Mouse (Mus musculus) heart, embryonic 15.5 days (tissue): Measurements from ENCODE around the gene Lbp. TPM values are rescaled to one million over a fixed set of nuclear protein-coding genes. Genes with fewer than 3 reads are reported as not detected.
A peak's percentile ranks its signal among the peaks of the same experiment; 100 is the strongest.

Experiments used
- ATAC-seq: fragments of 200-750 bp; cut with Nextera tagmentation; replicated peaks from 2 replicates; pipeline ENCODE4 v1.8.0; 2017; ENCODE audit warnings: low read depth, moderate TSS enrichment; ENCODE audit not compliant: insufficient number of reproducible peaks, insufficient read depth, low FRiP score
- H3K27ac ChIP-seq: fragments of 300-500 bp; sonication (generic); 2 replicates; pipeline ENCODE4 v1.5.1; 2015; ENCODE audit warnings: mild to moderate bottlenecking, inconsistent platforms
- H3K27me3 ChIP-seq: fragments of 300-500 bp; sonication (generic); 2 replicates; pipeline ENCODE4 v1.6.1; 2015; ENCODE audit warnings: inconsistent platforms
- H3K36me3 ChIP-seq: fragments of 300-500 bp; sonication (generic); 2 replicates; pipeline ENCODE4 v1.6.1; 2015; ENCODE audit warnings: mild to moderate bottlenecking, inconsistent platforms
- H3K4me1 ChIP-seq: fragments of 300-500 bp; sonication (generic); replicated peaks from 2 replicates; pipeline ENCODE4 v1.6.1; 2015; ENCODE audit warnings: inconsistent platforms
- H3K4me2 ChIP-seq: fragments of 300-500 bp; sonication (generic); 2 replicates; pipeline ENCODE4 v1.6.1; 2015; ENCODE audit warnings: inconsistent platforms, mild to moderate bottlenecking, moderate library complexity
- H3K4me3 ChIP-seq: fragments of 300-500 bp; sonication (generic); 2 replicates; pipeline ENCODE4 v1.5.1; 2015; ENCODE audit warnings: mild to moderate bottlenecking, inconsistent platforms
- H3K9ac ChIP-seq: fragments of 300-500 bp; sonication (generic); 2 replicates; pipeline ENCODE4 v1.6.1; 2015; ENCODE audit warnings: mild to moderate bottlenecking, inconsistent platforms
- H3K9me3 ChIP-seq: fragments of 300-500 bp; sonication (generic); replicated peaks from 2 replicates; pipeline ENCODE4 v1.6.1; 2016; ENCODE audit warnings: inconsistent platforms
- WGBS: fragments of 180-500 bp; shearing (Covaris S2); methylation state at CpG from one replicate; pipeline ENCODE4 v1.1.7; 2015; ENCODE audit warnings: mixed read lengths; 5-methylcytosine and 5-hydroxymethylcytosine counted together
- polyA plus RNA-seq: library from polyadenylated mRNA; unstranded; fragments of >200 nt; fragmentation: Nextera tagmentation; extraction: Ambion mirVana; gene quantifications from 2 replicates; pipeline ENCODE4 v1.2.1, GENCODE M21; 2015

The Lbp gene
- polyA plus RNA-seq, 1 experiment from 2014 or later: 11.4 TPM

DNA sequence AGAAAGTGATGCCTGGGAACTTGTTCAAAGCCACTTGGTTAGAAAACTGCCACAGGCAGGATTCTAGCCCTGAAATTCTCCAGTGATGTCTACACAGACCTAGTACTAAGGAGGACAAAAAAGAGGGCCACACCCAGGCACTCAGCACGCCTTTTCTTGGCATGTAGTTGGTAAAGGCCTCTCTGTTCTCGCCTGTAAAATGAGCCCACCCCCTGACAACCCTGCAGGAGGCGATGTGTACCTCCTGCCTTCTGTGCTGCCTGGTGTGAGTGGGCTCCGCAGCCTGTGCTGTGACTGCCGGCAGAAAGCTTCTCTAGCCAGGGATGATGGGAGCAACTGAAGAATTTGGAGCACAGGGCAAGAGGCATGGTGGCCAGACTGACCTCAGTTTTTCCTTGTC, 2.0 kb downstream of the Lbp start:
- H3K9ac ChIP-seq: no peak overlapping the region
- H3K27me3 ChIP-seq: no peaks in the 10 kb centered on the region
- no peak overlapping the region for H3K4me2 ChIP-seq
- no peak overlapping the region for H3K4me3 ChIP-seq
- no peak for ATAC-seq
- peaks cover 10% of the 10 kb centered on the region for H3K4me1 ChIP-seq
- H3K27ac ChIP-seq: no peak overlapping the region
- no peaks in the 10 kb centered on the region for H3K36me3 ChIP-seq
- H3K9me3 ChIP-seq: no peaks in the 10 kb centered on the region
- WGBS: 60% methylated on average over 5 of the region's 5 CpGs

DNA sequence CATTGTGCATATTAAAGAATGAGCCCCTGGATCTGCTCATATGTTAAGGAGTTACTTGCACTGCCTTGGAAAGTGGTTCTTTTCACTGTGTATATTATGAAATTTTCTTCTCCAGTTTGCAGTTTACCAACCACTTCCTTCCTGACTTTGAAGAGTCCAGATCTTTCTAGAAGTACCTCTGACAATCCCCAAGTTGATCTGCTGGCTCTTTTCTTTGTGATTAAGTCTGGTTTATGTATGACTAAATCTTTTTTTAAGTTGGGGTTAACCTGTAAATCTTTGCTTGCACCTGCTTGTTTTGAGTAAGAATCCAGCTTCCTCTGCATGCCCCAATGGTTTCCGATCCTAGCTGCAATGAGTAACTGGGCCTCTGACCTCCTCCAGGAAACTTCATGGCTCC, 6.8 kb downstream of the Lbp start:
- no peaks in the 10 kb centered on the region for H3K9me3 ChIP-seq
- H3K36me3 ChIP-seq: no peaks in the 10 kb centered on the region
- no peak overlapping the region for H3K27ac ChIP-seq
- H3K27me3 ChIP-seq: no peaks in the 10 kb centered on the region
- ATAC-seq: no peak
- H3K4me2 ChIP-seq: no peak overlapping the region
- WGBS: 67% methylated on average over 1 of the region's 1 CpGs
- no peaks in the 10 kb centered on the region for H3K4me1 ChIP-seq
- no peak overlapping the region for H3K4me3 ChIP-seq
- H3K9ac ChIP-seq: no peak overlapping the region

DNA sequence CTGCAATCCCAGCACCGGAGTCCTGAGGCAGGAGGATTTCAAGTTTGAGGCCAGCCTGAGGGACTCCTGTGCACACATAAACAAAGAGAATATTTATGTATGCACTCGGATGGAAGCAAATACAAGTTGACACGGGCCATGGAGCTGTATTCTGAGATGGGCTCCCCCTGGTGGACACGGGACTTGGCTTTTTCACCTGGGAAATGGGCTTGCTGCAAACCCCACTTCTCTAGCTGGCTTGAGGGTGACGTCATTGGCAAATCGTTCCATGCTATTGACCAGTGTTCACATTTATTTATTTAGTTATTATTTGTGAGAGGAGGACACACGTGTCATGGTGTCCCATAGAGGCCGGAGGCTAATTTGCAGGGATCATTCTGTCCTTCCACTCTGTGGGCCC, 10.1 kb downstream of the Lbp start:
- Histone ChIP-seq H3K9ac (no peak overlapping the region), H3K27me3 (no peaks in the 10 kb centered on the region), H3K36me3 (no peaks in the 10 kb centered on the region), H3K9me3 (no peaks in the 10 kb centered on the region), H3K4me3 (no peak overlapping the region), H3K27ac (no peak overlapping the region), H3K4me2 (no peak overlapping the region), H3K4me1 (no peaks in the 10 kb centered on the region)
- ATAC-seq: no peak
- 64% methylated on average over 8 of the region's 8 CpGs for WGBS

DNA sequence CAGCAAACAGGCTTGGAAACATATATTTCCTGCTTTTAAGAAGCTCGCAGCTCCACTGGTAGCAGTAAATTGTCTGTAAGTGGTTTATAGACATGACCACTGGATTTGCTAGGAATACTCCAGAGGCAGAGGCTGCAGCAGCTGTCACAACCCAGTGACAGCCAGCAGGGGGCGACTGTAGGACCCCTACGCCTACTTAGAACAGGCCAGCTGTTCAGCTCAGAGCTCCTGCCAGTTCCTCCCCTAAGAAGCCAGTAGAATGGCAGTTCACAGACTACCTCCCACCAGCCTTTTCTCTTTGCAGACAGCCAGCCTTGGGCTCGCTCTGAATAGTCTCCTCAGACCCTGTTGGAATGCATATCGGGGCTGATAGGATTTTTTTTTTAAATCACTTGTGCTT, 10.7 kb downstream of the Lbp start:
- Histone ChIP-seq H3K36me3 (no peaks in the 10 kb centered on the region), H3K4me2 (no peak overlapping the region), H3K4me3 (no peak overlapping the region), H3K9me3 (no peaks in the 10 kb centered on the region), H3K9ac (no peak overlapping the region), H3K4me1 (no peaks in the 10 kb centered on the region), H3K27ac (no peak overlapping the region), H3K27me3 (no peaks in the 10 kb centered on the region)
- no peak for ATAC-seq
- 18% methylated on average over 5 of the region's 5 CpGs for WGBS

DNA sequence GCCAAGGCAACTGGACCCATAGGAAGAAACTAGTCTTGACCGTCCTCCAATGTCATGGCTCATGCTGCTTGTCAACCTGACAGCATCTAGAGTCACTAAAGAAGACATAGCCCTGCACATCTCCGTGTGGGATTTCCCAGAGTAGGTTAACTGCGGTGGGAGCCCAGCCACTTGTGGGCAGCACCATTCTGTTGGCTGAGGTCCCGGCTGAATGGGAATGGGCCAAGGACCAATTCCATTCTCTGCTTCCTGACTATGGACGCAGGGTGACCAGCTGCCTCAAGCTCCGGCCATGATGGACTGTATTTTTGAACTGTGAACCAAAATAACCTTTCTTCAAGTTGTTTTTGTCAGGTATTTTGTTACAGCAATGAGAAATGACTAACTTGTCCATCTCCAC, 15.3 kb downstream of the Lbp start:
- no peaks in the 10 kb centered on the region for H3K27me3 ChIP-seq
- 85% methylated on average over 6 of the region's 6 CpGs for WGBS
- H3K36me3 ChIP-seq: no peaks in the 10 kb centered on the region
- no peak overlapping the region for H3K9ac ChIP-seq
- no peak overlapping the region for H3K27ac ChIP-seq
- no peaks in the 10 kb centered on the region for H3K4me1 ChIP-seq
- no peak overlapping the region for H3K4me3 ChIP-seq
- H3K9me3 ChIP-seq: no peaks in the 10 kb centered on the region
- H3K4me2 ChIP-seq: no peak overlapping the region
- ATAC-seq: no peak

DNA sequence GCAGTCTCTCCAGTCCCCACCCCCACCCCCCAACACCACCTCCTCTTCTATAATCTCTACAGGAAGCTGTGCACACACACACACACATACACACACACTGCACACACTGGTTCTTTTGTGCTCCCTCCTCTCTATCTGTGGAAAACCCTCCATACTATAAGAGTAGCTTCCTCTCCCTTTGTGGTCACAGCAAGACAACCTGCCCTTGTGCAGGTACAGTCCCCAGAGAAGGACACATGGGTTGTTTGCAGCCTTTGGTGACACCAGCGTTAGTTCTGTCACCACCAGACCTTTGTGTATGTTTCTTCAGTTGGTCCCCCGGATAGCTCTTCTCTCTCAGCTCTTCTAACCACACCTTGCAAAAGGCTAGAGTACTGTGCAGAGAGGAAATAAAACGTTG, 16.6 kb downstream of the Lbp start:
- H3K9me3 ChIP-seq: no peaks in the 10 kb centered on the region
- no peak overlapping the region for H3K9ac ChIP-seq
- no peaks in the 10 kb centered on the region for H3K27me3 ChIP-seq
- no peak overlapping the region for H3K27ac ChIP-seq
- H3K4me2 ChIP-seq: no peak overlapping the region
- 45% methylated on average over 3 of the region's 3 CpGs for WGBS
- H3K4me1 ChIP-seq: no peaks in the 10 kb centered on the region
- ATAC-seq: no peak
- no peaks in the 10 kb centered on the region for H3K36me3 ChIP-seq
- no peak overlapping the region for H3K4me3 ChIP-seq

DNA sequence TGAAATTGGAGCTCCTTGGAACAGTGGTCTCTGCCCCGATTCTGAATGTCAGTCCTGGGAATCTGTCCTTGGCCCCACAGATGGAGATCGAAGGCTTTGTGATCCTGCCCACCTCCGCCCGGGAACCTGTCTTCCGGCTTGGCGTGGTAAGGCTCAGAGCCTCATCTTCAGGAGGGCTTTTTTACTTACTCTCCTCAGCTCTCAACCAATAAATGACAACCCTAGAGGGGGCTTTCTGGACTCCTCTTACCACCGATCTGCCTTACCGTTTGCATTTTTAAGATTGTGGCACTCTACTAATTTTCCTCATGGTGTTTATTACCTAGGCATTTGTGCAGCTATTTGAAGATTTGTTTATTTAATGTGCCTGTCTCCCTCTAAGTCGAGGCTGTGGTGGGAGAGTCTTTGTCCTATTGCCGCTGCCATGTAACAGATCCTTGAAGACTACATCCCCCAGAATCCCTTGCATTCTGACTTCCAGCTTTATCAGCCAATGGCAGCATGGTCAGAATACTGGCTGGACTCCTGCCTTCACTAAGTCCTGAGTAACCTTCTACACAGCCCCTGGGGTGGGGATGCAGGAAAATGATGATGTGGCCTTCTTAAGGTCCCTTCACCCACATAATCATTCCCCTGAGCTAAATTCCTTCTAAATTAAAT, 18.4 kb downstream of the Lbp start:
- no peaks in the 10 kb centered on the region for H3K27me3 ChIP-seq

DNA sequence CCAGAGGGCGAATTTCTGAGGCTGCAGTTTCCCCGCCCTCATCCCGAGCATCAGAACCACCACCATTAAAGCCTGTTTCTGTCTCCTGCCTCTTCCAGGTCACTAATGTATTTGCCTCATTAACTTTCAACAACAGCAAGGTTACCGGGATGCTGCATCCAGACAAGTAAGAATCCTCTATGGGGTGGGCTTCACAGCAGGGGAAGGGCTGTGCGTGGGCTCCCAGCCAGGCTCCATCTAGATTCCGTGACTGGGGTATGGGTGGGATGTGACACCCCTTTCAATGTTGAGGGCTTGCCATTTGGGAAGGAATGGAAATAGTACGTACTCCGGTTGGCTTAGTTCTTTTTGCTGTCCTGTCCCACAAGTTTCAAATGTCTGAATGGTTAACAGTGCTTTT, 19.3 kb downstream of the Lbp start:
- Histone ChIP-seq H3K9me3 (no peaks in the 10 kb centered on the region), H3K4me1 (no peaks in the 10 kb centered on the region), H3K4me3 (no peak overlapping the region), H3K27me3 (no peaks in the 10 kb centered on the region), H3K9ac (no peak overlapping the region), H3K36me3 (no peaks in the 10 kb centered on the region), H3K4me2 (no peak overlapping the region), H3K27ac (no peak overlapping the region)
- no peak for ATAC-seq
- WGBS: 76% methylated on average over 8 of the region's 8 CpGs

More for the DNA sequence above, 18.4 kb downstream of the Lbp start:
- Histone ChIP-seq H3K36me3 (no peaks in the 10 kb centered on the region), H3K4me3 (no peak overlapping the region), H3K9me3 (no peaks in the 10 kb centered on the region), H3K4me2 (no peak overlapping the region), H3K27ac (no peak overlapping the region), H3K4me1 (no peaks in the 10 kb centered on the region), H3K9ac (no peak overlapping the region)
- peak; percentile 64; the same call in 1 of the 2 replicates for ATAC-seq
- WGBS: 57% methylated on average over 10 of the region's 10 CpGs

DNA sequence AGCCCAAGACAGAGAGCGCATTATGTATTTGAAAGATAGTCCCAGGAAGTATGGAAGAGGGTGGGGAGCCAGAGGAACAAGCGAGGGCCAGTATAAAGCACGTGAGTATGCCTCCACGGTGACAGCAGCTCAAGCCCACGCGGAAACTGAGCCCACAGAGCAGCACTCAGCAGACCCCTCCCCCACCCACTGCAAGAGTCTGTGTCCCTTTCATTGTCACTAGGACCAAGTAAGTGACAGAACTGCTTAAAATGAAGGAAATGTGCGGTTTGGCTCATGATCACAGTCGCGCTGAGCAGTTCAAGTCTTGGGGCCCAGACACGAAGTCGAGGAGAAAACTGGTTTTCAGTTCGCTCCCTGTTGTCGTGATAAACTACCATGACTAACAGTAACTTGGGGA, 28.1 kb downstream of the Lbp start:
- H3K4me3 ChIP-seq: no peak overlapping the region
- H3K9ac ChIP-seq: no peak overlapping the region
- H3K9me3 ChIP-seq: no peaks in the 10 kb centered on the region
- H3K36me3 ChIP-seq: no peaks in the 10 kb centered on the region
- no peak overlapping the region for H3K27ac ChIP-seq
- 82% methylated on average over 13 of the region's 13 CpGs for WGBS
- no peaks in the 10 kb centered on the region for H3K27me3 ChIP-seq
- ATAC-seq: no peak
- no peak overlapping the region for H3K4me2 ChIP-seq
- no peaks in the 10 kb centered on the region for H3K4me1 ChIP-seq

DNA sequence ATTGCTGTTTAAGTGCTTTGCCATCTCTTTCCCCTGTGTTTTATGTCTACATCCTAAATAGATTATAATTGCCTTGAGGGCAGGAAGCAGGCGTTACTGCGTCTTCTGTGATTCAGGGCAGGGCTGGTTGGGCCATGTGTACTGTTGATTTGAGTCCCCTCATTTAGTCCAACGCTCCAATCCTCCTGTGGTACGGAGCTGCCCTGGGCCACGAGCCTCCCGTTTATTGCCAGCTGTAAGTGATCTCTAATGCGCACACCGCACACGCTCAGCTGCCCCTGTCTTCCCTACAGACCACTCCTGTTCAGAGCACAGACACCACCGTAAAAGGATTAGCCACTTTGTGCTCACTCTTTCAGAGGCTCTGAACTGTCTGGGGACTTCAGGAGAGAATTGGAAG, 31.4 kb downstream of the Lbp start:
- 78% methylated on average over 10 of the region's 10 CpGs for WGBS
- no peak for ATAC-seq

DNA sequence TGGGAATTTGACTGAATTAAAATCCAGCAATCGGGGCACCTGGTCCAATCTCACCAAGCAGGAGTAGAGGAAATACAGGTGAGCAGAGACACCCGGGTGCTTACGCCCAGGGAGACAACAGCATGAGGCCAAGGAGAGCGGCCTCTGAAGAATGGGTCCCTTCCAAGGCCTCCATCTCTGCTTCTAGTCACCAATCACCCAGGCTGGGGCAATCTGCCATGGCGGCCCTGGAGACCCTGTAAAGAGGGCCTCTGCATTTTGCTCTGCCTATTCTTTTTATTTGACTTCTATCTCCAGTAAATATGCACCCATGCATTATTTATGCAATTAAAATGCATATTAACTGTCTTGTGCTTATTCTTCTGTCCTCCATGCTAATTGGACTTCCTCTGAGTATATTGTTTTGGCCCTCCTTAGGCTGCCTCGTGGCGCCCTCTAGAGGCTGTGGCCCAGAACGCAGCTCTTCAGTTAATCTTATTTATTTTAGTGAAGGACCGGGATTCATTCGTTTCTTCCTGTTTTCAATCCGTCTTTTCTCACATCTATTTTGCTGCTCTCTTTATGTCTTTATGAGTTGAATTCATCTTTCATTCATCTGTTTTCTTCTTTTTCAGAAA, 33.8 kb downstream of the Lbp start:
- ATAC-seq: no peak
- no peaks in the 10 kb centered on the region for H3K4me1 ChIP-seq
- H3K4me2 ChIP-seq: no peak overlapping the region
- H3K9me3 ChIP-seq: no peaks in the 10 kb centered on the region
- no peak overlapping the region for H3K27ac ChIP-seq
- 34% methylated on average over 11 of the region's 11 CpGs for WGBS
- peaks cover 10% of the 10 kb centered on the region; the same call in 1 of the 2 replicates for H3K27me3 ChIP-seq
- no peaks in the 10 kb centered on the region for H3K36me3 ChIP-seq
- H3K9ac ChIP-seq: no peak overlapping the region
- no peak overlapping the region for H3K4me3 ChIP-seq

More for the DNA sequence above, 31.4 kb downstream of the Lbp start:
- H3K4me1 ChIP-seq: no peaks in the 10 kb centered on the region
- H3K9me3 ChIP-seq: no peaks in the 10 kb centered on the region
- no peak overlapping the region for H3K9ac ChIP-seq
- no peak overlapping the region for H3K4me2 ChIP-seq
- H3K27ac ChIP-seq: no peak overlapping the region
- no peaks in the 10 kb centered on the region for H3K36me3 ChIP-seq
- peaks cover 10% of the 10 kb centered on the region; the same call in 1 of the 2 replicates for H3K27me3 ChIP-seq
- H3K4me3 ChIP-seq: no peak overlapping the region

DNA sequence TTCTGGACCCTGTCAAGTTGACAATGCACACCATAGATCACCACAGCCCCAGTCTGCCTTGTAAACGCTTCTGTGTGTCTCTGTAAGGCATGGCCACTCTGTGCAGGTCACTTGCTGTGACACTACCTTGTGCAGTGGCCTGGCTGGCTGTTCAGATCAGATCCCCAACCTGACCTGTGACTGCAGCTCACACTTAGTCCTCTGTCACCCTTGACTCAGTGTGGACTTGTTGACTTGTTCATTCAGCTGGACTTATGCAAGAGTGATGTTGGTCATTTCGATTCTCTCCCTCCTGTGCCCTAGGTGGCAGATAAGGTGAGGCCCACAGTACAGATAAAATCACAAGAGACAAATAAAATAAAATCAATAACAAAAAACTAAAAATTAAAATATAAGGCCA, 35.0 kb downstream of the Lbp start:
- no peak overlapping the region for H3K27ac ChIP-seq
- 53% methylated on average over 2 of the region's 2 CpGs for WGBS

More for the DNA sequence above, 35.0 kb downstream of the Lbp start:
- H3K4me3 ChIP-seq: no peak overlapping the region
- H3K27me3 ChIP-seq: peaks cover 11% of the 10 kb centered on the region; the same call in 1 of the 2 replicates
- no peaks in the 10 kb centered on the region for H3K9me3 ChIP-seq
- no peak overlapping the region for H3K4me2 ChIP-seq
- no peak overlapping the region for H3K9ac ChIP-seq
- no peak for ATAC-seq
- no peaks in the 10 kb centered on the region for H3K36me3 ChIP-seq
- no peaks in the 10 kb centered on the region for H3K4me1 ChIP-seq
